Mouse (Mus musculus) E14TG2a.4 (cell line): ENCODE data around the gene Tenm1.
A peak's percentile ranks its signal among the peaks of the same experiment; 100 is the strongest.

Source experiments
- H3K27me3 ChIP-seq: 2 replicates; pipeline ENCODE4 v1.6.1; 2014; ENCODE audit warnings: low read length, control low read depth; ENCODE audit not compliant: insufficient read depth
- H3K36me3 ChIP-seq: 2 replicates; pipeline ENCODE4 v1.6.1; 2014; ENCODE audit warnings: low read length, control low read depth; ENCODE audit not compliant: insufficient read depth
- H3K4me1 ChIP-seq: replicated peaks from 2 replicates; pipeline ENCODE4 v1.6.1; 2014; ENCODE audit warnings: low read depth, low read length, control low read depth
- H3K4me3 ChIP-seq: replicated peaks from 2 replicates; pipeline ENCODE4 v1.5.1; 2014; ENCODE audit warnings: mild to moderate bottlenecking, low read length
- H3K9me3 ChIP-seq: 2 replicates; pipeline ENCODE4 v1.6.1; 2014; ENCODE audit warnings: low read length, control low read depth
- CTCF ChIP-seq: conservative IDR thresholded peaks from 2 replicates; pipeline ENCODE4 v1.5.1; 2014; ENCODE audit warnings: low read length
- NANOG ChIP-seq: IDR thresholded peaks from 2 replicates; pipeline ENCODE4 v1.6.1; 2014; ENCODE audit warnings: borderline replicate concordance, low read length, mixed read lengths
- POU5F1 ChIP-seq: IDR thresholded peaks from 2 replicates; pipeline ENCODE4 v1.6.1; 2014; ENCODE audit warnings: low read length, borderline replicate concordance

The Tenm1 gene

DNA sequence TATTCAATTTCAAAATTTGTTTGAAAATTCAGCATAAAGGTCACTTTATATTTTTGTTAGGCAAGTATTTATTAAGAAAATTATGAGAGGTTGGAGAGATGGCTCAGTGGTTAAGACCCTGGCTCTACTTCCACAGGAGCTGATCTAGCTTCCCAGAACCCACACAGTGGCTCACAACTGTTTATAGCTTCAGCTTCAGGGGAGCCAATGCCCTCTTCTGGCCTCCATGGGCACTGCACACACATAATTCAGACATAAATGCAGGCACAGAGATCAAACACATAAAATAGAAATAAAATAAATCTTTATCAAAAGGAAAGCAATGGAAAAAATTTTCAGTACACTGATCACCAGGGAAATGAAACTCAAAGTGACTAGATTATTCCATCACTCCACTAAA is 916.4 kb downstream of the Tenm1 start:
- Histone ChIP-seq H3K9me3 (no peaks in the 10 kb centered on the region), H3K4me3 (no peak overlapping the region), H3K4me1 (no peaks in the 10 kb centered on the region), H3K27me3 (no peaks in the 10 kb centered on the region), H3K36me3 (no peaks in the 10 kb centered on the region)
- TF ChIP-seq POU5F1, result no peak
- no peak for TF ChIP-seq NANOG
- TF ChIP-seq CTCF, result peak; percentile 50

GRCm38 (mm10) chrX:42511105-42511504 is 917.8 kb downstream of the Tenm1 start:
- Histone ChIP-seq H3K9me3 (no peaks in the 10 kb centered on the region), H3K36me3 (no peaks in the 10 kb centered on the region), H3K4me3 (no peak overlapping the region), H3K27me3 (no peaks in the 10 kb centered on the region), H3K4me1 (no peaks in the 10 kb centered on the region)
- TF ChIP-seq NANOG (no peak), POU5F1 (no peak)

- TF ChIP-seq POU5F1 (no peak), CTCF (no peak), NANOG (no peak)
- Histone ChIP-seq H3K27me3 (no peaks in the 10 kb centered on the region), H3K4me1 (no peaks in the 10 kb centered on the region), H3K4me3 (no peak within 1 kb of the TSS), H3K36me3 (no peaks in the 10 kb centered on the region), H3K9me3 (no peaks in the 10 kb centered on the region)
These were observed 926.5 kb downstream of the Tenm1 start, which contains the start of gene Sh2d1a for GRCm38 (mm10) chrX:42502291-42503043. TSS of gene Sh2d1a (plus strand) at chrX:42502453.

DNA sequence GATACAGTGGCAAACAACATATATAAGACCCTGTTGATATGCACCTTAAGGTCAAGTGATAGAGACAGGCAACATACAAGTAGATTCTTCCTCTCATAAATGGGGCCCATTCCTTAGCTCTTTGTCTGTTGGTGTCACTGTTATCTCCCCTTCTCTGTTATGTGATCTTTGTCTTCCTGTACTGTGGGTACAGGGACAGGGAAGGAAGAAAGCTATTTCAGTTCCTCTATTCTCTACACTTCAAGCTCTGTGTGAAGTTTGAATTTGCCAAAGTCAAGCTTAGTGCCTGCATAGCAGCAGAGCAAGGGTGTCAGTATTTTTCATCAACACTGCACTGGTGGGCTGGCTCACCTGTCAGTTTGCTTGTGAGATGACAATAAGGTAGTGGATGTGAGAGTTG is 928.4 kb downstream of the Tenm1 start:
- no peak for TF ChIP-seq POU5F1
- H3K4me1 ChIP-seq, result no peaks in the 10 kb centered on the region
- H3K27me3 ChIP-seq, result no peaks in the 10 kb centered on the region
- no peaks in the 10 kb centered on the region for H3K9me3 ChIP-seq
- H3K36me3 ChIP-seq, result no peaks in the 10 kb centered on the region
- no peak overlapping the region for H3K4me3 ChIP-seq

DNA sequence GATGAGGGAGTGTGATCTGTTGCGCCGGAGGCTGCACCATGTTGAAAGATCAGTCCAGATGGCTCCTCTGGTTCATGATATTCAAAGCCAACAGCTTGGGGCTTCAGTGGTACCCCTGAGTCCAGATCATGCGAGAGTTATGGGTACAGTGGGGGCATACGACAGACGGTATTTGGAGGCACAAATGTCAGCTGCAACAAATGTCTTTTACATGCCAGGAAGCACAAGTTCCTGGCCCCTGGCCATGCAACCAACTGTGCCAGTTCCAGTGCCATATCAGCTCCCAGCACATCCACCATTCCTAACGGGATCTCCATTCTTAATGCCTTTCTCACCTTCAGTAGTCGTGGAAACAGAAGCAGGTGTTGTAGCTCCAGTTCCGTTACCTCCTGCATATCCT is 938.6 kb downstream of the Tenm1 start:
- Histone ChIP-seq H3K4me1 (no peaks in the 10 kb centered on the region), H3K4me3 (peak overlapping the region; percentile 23; the same call in 1 of the 2 replicates), H3K27me3 (peaks cover 5% of the 10 kb centered on the region; the same call in 1 of the 2 replicates), H3K9me3 (no peaks in the 10 kb centered on the region; the same call in 1 of the 2 replicates), H3K36me3 (no peaks in the 10 kb centered on the region)
- TF ChIP-seq CTCF, result no peak
- TF ChIP-seq POU5F1, result no peak
- TF ChIP-seq NANOG, result no peak

- TF ChIP-seq CTCF (peak; percentile 20; the same call in 1 of the 2 replicates), POU5F1 (no peak)
- Histone ChIP-seq H3K27me3 (peaks cover 5% of the 10 kb centered on the region; the same call in 1 of the 2 replicates), H3K4me1 (no peaks in the 10 kb centered on the region), H3K9me3 (no peaks in the 10 kb centered on the region; the same call in 1 of the 2 replicates), H3K4me3 (peak within 1 kb of the TSS; percentile 23; the same call in 1 of the 2 replicates), H3K36me3 (no peaks in the 10 kb centered on the region)
These were observed 939.5 kb downstream of the Tenm1 start, which contains the start of gene Tex13c2 for GRCm38 (mm10) chrX:42489446-42489845. TSS of gene Tex13c2 (plus strand) at chrX:42489691.
